Mouse (Mus musculus) heart, adult 8-10 months (tissue): Measurements from ENCODE around the gene Grpel1. TPM values are rescaled to one million over a fixed set of nuclear protein-coding genes. Genes with fewer than 3 reads are reported as not detected.

Experiments used
- DNase-seq: peaks from one replicate; pipeline ENCODE4 v3.0.0; 2022; ENCODE audit warnings: low spot score
- total RNA-seq, 4 experiments: library from RNA; stranded (reverse); gene quantifications; 2 replicates each; pipeline ENCODE4 v1.2.4; 2022

Grpel1 gene
- total RNA-seq, 4 experiments from 2014 or later = 61.7 to 66.2 (median 64.4) TPM

DNA sequence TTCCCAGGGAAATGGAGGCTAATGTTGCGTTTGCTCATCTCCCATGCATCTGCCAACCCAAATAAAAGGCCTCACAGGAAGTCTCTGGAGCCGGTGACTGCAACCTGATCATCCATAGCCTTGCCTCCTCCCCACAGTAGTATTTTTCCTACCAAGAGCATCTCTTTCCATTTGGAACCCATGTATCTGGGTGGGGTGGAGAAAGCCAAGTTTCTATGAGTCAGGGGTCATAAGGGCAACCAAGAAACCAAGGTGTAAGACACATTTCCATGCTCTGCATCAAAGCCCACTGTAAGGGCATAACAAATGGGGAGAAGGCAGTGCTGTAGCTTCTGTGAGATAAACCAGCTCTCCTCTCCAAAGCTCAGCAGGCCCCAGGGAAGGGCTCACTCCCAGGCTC is 3.6 kb upstream of the Grpel1 start:
- no peak for DNase-seq

DNA sequence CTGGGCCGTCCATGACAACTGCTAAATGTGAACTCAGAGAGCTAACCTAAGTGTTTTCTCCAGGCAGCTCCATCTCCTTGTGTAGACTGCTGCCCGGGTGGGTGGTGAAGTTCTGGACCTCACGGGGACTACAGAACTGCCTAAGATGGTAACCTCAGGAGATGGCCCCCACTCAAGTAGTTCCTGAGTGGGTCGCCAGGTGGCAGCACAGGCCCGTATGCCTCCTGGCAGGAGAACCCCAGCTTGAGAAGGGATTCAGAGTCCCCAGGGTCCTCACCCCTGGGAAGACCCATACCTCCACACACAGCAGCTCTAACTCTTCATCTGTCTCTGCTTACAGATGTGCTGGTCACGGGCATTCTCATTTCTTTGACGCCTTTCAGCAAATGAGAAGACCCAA is 2.0 kb upstream of the Grpel1 start:
- DNase-seq = peak; percentile 74

DNA sequence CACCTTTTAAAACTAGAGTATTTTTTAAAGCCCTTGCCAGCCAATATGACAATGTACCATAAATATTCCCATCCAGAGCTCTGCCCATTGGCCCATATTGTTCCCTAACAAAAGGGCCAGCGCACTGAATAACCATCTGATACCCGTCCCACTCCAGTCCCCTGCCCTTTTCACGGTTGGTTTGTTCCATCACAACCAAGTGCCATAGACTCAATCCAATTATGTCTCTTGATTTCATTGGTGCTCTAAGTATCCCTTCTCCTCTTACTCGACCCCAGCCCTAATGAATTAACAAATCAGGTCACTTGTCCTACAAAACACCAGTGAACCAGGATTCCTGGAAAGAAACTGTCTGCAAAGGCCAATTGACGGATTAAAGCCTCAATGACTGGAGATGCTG is 1.4 kb upstream of the Grpel1 start:
- no peak for DNase-seq

DNA sequence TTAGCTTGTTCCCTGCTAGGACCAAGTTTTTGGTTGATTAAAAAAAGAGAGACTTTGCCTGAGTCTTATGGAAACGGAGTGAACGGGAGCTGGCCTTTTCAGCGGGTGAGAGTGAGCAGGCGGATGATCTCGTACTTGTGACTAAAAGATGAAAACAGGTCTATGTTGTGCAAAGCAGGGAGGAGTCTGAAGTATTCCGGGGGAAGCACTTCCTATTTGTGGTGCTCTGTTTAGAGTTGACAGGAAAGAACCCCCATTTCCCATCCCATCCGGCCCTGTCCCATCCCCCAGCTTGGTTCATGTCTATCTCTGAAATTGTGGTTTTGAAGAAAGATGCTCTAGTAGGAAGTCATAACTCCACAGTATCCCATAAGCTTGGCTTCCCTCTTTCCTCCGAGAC is 1.1 kb downstream of the Grpel1 start:
- no peak for DNase-seq

DNA sequence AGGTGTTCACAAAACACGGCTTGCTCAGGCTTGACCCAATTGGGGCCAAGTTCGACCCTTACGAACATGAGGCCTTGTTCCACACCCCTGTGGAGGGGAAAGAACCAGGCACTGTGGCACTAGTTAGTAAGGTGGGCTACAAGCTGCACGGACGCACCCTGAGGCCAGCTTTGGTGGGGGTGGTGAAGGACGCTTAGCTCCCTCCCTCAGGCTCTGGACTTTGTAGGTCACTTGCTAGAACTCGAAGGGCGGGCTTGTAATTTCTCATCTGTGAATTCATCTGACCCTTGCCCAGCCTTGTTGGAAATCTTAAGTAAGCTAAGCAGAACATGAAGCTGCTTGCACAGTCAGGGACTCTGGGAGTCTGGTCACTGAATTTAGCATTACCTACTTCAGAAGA is 6.4 kb downstream of the Grpel1 start:
- no peak for DNase-seq

DNA sequence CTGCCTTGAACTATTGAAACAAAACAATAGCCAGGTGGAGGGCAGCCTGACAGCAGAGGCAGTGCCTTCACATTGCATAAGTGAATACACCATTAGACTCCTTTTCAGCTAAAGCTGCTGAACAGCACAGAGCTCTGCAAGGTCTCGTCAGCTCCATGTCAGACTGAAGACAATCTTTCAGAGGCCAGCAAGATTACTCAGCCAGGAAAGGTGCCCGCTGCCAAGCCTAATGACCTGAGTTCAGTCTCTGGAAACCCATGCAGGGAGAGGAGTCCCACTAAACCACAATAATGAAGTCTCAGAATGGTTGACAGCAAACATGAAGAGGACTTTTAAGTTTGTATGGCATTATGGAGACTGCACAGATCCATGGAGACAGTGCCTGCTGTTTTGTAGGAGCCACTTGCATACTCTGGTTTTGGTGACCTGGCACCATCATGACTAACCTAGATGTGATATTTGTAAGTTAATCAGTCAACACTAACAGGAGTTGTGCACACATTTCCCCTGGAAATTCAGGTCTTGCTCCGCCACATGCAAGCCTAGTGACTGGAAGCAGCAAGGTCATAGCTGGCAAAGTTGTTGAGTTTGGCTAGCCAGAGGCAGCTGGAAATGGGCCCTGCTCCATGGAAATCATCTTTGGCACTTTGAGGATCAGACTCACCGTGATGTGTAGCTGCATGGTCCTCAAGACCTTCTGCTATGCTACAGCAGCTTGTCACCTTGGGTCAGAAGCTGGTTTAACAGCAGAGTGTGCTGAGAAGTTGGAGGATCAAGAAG is 8.3 kb downstream of the Grpel1 start:
- DNase-seq = no peak

DNA sequence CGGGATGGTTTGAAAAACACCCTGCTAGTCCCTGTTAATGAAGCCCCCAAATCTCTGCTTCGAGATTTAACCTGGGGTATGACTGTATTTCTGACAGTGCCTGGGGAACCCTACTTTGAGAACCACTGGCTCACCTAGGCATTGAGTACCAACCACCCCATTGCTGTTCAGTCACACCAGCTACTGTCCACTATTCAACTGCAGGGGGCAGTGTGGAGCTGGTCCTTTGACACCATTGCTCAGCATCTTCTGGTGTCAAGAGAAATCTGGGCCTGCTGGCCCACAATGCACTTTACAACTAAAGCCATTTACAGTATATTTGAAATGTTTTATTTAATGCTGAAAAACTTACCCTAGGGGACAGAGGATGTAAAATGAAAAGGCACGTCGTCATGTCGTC is 9.5 kb downstream of the Grpel1 start:
- DNase-seq = peak; percentile 58

DNA sequence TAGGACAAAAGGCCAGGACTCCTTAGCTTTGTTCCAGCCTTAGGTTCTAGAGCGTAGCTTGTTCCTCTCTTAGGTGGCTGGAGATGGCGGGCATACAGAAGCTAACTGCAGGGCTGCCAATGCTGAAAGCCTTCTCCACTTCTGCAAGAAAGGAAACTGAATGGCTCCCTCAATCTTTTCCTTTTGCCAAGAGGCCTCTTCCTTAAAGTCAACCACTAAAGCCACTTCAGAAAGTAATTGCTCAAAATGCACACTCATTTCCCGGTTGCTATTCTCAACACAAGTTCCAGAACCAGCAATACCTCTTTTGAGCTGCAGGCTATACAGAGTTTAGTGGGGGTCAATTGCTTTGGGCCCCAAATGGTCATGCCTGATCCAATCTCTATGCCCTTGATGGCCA is 12.7 kb downstream of the Grpel1 start:
- DNase-seq = no peak

DNA sequence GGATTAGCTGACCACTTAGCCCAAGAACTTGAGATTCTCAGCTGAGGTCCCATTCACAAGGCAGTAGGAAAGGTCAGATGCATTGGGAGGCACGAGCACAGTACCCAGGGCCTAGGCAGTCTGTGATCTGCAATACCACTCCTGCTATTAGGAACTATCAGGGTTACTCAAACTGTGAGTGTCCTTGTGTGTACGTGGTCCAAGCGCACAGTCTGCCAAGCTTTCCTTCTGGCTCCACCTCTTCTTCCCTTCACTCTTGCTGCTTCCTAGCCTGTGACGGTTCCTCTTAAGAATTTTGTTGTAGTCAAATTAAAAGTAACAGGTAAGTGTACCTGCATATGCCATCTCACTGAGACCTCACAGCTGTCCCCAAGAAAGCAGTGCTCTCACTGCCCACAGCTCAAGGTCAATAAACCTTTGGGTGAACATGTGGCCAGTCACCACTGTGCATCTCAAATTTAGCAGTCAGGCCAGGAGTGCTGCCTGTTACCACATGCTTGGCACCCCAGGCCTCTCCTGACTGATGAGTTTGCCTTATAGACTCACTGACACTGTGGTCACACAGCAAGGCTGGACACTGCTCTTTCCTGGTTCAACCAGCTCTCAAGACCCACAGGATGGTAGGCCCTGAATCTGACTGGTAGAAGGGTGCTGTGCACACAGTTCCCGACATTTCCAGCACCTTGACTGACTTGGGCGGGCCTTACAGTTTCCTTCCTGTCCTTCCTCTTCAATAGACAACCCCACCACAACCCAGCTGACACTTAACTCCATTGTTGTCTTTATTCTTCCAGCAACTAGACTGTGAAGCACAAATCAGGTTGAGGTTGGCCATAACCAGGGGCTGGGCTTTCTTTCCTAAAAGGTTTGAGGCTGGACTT is 14.0 kb downstream of the Grpel1 start:
- peak; percentile 33 for DNase-seq

DNA sequence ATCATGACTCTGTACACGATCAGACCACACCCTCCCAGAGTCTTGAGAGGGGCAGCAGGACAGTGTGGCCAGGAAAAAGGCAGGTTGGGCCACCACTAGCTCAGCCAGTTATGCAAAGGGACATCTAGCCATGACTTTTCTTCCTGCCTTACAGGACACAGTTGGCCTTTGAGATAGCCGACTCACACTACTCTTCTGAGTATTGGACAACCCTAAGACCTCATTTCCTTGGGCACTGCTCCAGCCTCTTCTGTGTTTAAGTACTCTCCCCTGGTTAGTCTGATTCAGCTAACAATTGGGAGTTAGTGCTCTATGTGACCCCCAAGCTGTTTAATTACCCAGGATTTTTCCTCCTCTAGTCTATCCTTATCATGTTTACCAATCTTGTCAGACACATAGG is 14.9 kb downstream of the Grpel1 start:
- DNase-seq = no peak

DNA sequence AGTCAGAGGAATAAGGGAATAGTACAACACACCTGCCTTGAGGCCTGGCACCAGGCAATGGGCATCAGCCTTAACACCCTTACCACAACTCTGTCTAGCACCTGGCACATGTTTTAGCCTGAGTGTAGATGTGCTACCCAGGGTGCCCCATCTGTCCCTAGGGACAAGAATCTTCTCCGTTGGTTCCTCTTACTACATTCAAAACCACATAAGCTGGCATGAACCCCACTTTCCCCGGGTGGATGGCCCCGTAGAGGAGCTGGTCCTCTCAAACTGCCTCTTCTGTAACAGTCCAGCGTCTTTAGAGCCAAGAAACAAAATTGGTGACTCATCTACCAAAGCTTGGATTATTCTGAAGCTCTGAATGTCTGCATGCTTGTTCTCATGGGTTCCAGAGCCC is 15.6 kb downstream of the Grpel1 start:
- DNase-seq = no peak

DNA sequence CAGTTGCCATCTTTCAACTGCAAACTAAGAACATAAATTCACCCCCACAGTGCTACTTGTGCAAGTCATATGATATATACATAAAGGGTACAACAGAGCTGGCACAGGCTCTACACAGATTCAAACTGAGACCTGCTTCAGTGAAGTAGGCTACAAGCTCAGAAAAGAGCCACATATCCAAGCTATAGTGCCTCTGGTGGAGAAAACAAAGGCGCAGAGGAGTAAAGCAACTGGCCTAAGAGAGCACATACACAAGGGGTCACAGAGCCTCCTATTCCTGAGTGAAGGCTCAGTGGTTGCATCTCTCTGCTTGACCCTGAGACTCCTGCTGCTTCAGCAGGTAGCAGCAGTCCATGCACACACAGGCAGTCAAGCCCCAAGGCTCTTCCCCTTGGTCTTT is 16.3 kb downstream of the Grpel1 start:
- DNase-seq = no peak

DNA sequence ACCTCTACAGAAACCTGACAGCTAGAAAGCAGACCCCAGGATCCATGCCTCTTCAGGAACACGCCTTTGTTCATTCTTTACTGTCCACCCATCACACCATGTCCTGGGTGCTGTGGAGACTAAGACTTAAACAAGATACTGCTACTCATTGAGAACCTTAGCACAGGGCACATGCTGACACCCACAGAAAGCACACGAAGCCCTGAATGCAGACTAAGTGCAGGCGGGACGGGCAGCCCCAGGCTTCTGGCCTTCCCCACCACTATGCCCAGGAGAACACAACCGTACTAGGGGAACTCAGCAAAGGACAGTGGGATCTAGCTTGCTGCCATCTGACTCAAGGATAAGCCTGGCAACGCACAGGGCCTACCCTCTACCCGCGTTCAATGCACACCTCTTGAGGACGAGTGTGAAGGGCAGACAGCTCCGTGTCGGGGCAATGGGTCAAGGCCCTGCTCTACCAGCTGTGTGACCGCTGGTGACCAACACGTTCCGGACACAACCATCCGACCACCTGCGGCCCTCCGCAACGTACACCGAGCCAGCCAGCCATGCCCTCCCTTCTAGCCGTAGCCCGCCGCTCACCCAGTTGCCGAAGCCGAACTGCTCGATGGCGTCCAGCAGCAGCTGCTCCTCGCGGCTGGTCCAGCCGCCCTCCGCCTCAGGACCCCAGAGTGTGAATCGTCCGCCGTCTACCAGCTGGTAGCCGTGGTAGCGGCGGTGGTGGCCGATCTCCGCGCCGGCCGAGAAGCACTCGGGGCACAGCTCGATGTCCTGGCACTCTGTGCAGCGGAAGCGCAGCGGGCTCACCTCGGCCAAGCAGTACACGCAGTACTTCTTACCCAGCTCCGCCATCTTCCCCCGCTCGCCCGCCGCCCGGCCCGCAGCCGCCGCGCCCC is 18.7 kb downstream of the Grpel1 start:
- no peak for DNase-seq

DNA sequence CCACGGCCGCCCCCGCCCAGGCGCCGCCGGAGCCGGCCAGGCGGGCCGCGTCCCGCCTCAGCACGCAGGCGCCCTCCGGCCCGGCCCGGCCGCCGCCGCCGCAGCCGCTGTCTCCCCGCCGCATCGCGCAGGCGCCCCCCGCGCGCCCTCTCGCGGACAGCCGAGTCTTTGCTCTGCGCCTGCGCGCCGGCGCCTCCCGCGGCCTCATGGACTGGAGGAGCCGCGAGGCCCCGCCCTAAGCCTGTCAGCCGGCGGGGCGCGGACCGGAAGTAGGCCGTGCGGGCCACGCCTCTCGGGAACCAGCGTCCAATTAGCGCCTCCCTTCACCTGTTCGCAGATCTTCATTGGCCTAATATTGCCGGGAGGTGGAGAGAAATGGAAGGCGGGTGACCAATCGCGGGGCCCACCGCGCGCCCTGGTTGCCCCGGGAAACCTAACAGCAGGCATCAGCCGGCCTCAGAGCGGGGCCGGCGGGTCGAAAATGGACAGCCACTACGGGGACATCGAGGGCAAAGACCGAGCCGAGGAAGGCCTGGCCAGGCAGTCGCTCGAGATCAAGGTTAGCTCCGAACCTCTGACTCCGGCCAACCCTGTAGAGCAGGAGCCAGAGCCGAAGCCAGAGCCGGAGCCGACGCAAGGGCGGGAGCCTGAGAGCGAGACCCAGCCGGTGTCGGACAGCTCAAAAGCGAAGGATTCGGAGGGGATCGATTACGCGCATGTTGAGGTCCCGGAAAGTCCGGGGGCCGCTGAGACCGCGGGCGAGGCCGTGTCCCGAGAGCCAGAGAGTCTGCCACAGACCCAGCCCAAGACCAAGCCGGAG is 19.6 kb downstream of the Grpel1 start, which contains the start of the genes Tada2b and Ccdc96:
Tada2b (minus strand) TSS at position 115 of the 820 bp plus-strand sequence.
Ccdc96 (plus strand) TSS at position 418 of the 820 bp plus-strand sequence.
- DNase-seq = peak; percentile 96

DNA sequence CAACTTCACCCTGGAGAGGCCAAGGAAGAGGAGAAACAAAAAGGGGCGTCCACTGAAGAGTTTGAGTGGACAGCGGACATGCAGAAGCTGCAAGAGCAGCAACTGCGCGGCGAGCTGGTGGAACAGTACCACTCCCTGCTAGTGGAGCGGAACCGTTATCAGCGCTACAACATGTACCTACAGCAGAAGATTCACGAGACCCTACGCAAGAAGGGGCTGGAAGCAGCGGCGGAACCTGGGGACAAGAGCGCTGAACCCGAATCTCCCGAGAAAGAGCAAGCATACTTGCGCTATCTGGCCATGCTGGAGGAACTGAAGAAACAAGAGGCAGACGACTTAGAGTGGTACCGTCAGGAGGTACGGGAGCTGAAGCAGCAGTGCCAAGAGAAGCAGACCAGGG is 20.5 kb downstream of the Grpel1 start:
- no peak for DNase-seq

DNA sequence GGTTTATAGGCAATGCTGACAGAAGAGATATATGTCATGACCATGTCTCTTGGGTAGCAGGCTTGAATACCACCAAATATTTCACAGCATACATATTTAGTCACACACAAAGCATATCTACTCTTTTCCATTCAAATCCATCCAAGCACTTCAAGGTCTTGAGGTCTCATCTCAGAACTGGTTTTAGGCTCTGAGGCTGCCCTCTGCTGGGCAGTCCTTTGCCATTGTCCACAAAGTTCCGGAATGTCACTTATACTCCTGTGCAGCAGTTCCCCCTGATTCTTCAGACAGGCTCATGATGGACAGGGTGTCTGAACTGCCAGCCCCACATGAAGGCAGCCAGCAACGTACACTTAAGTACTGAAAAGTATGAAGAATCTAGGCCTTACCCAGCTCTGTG is 24.4 kb downstream of the Grpel1 start:
- peak; percentile 31 for DNase-seq

DNA sequence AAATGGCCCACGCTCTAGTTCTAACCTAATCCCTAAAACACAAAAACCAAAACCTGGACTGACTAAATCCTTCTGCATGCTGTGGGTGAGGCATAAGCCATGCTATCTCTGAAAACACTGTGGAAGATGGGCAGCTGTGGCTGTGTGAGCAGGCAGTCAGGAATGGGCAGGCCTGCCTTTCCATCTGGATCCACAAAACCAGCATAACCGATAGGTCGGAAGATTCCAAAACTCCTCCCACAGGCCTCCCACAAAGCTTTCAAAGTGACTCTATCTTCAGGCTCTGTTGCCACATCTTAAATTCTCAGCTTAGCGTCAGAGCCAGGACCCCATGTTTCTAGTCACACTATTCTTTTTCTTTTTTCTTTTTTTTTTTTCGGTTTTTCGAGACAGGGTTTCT is 29.1 kb downstream of the Grpel1 start:
- DNase-seq = no peak

DNA sequence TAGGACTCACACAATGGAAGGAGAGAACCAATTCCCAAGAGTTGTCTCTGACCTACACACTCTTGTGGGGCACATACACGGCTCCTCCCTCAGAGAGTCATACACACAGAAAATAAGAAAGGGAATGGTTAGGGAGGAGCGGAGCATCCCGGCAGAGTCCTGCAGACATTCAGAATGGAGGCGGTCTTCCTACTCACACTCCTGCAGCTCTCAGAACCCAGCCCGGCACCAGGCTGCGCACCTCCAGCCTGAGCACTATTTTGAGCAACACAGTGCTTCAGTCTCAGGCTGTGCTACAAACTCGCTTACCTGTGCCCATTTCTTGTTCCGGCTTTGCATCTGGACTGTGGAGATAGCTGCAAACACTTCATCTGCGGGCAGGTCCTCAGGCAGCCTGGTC is 29.9 kb downstream of the Grpel1 start:
- no peak for DNase-seq

DNA sequence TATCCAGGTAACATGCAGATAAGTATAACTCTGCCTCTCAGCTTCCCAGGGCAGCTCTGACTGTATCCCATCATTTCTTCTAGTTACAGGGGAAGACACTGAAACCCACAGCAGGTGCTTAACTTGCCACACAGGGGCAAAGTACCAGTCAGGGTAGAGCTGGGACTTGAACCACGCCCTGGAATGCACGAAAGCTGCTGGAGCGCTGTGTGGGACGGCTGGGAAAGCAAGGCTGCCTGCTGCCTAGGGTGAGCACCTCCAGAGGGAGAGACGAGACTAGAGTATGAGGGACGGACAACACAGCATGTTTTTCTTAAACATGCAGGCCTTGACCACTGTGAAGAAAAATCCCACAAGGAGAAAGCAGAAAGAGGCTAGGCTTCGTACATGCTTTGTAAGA is 40.4 kb downstream of the Grpel1 start:
- no peak for DNase-seq

DNA sequence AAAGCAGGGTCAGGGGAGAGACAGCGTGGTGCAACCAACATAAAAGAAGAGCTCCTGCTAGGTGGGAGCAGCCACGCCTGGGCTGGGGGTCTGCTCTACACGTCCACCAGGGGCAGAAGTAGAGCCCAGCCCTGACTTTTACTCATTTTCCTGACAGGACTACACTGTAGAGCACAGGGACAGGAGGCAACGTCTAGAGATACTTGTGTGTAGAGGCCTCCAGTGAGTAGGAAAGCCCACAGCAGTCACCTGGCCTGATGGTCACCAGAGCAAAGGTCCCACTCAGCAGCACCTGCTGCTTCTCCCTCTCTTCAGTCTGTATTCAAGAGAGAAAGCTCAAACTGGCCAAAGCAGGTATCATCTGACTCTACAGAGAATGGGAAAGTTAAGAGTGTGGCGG is 40.8 kb downstream of the Grpel1 start:
- DNase-seq = no peak

DNA sequence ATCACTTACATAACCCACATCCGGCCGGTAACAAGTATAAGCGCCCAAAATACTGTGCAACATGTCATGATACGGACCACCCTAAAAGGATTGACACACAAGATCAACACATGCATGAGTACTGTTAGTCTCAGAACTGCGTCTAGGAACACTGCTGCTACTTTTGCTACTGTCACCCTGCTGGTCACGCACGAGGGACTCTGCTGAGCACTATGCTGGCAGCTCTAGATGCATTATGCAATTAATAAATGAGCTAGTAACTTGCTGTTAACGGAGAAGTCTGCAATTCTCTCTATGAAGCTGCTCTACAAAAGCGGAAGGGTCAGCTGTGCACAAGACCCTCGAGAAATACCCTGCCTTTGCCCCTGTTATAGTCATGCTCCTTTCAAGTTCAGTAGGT is 43.6 kb downstream of the Grpel1 start:
- no peak for DNase-seq
